Mouse (Mus musculus) lung, postnatal 0 days (tissue): ENCODE results near the gene Ctnna2. TPM values are rescaled to one million over a fixed set of nuclear protein-coding genes. Genes with fewer than 3 reads are reported as not detected.

ENCODE experiments used
- ATAC-seq: fragments of 200-750 bp; cut with Nextera tagmentation; 2 replicates; pipeline ENCODE4 v1.8.0; 2017; ENCODE audit warnings: moderate library complexity
- DNase-seq: peaks from one replicate; pipeline ENCODE4 v3.0.0-alpha.2; 2016; ENCODE audit warnings: low spot score
- H3K27ac ChIP-seq: fragments of 300-500 bp; sonication (generic); 2 replicates; pipeline ENCODE4 v1.5.1; 2014; ENCODE audit warnings: antibody characterized with exemption, mild to moderate bottlenecking, low read length, mixed read lengths
- H3K27me3 ChIP-seq: fragments of 300-500 bp; sonication (generic); replicated peaks from 2 replicates; pipeline ENCODE4 v1.6.1; 2014; ENCODE audit warnings: low read length, mixed read lengths; ENCODE audit not compliant: insufficient read depth
- H3K36me3 ChIP-seq: fragments of 300-500 bp; sonication (generic); 2 replicates; pipeline ENCODE4 v1.6.1; 2014; ENCODE audit warnings: low read length, mixed read lengths; ENCODE audit not compliant: insufficient read depth
- H3K4me1 ChIP-seq: fragments of 300-500 bp; sonication (generic); 2 replicates; pipeline ENCODE4 v1.6.1; 2014; ENCODE audit warnings: antibody characterized with exemption, low read depth, low read length, mixed read lengths; ENCODE audit not compliant: insufficient read depth
- H3K4me2 ChIP-seq: fragments of 300-500 bp; sonication (generic); replicated peaks from 2 replicates; pipeline ENCODE4 v1.6.1; 2014; ENCODE audit warnings: low read depth, mild to moderate bottlenecking, low read length, moderate library complexity, mixed read lengths
- H3K4me3 ChIP-seq: fragments of 300-500 bp; sonication (generic); 2 replicates; pipeline ENCODE4 v1.5.1; 2014; ENCODE audit warnings: low read depth, low read length
- H3K9ac ChIP-seq: fragments of 300-500 bp; sonication (generic); replicated peaks from 2 replicates; pipeline ENCODE4 v1.6.1; 2014; ENCODE audit warnings: low read depth, mild to moderate bottlenecking
- H3K9me3 ChIP-seq: fragments of 300-500 bp; sonication (generic); 2 replicates; pipeline ENCODE4 v1.6.1; 2016; ENCODE audit warnings: low read length, mixed read lengths
- CTCF ChIP-seq: IDR thresholded peaks from 2 replicates; pipeline ENCODE4 v1.5.1; 2016; ENCODE audit warnings: antibody characterized with exemption, mild to moderate bottlenecking
- EP300 ChIP-seq: IDR thresholded peaks from 2 replicates; pipeline ENCODE4 v1.6.1; 2016; ENCODE audit warnings: antibody characterized with exemption, mild to moderate bottlenecking, control low read depth
- WGBS: fragments of 180-500 bp; shearing (Covaris S2); extraction: QIAGEN DNeasy Blood & Tissue Kit; methylation state at CpG from one replicate; pipeline ENCODE4 v1.1.7; 2014; 5-methylcytosine and 5-hydroxymethylcytosine counted together
- polyA plus RNA-seq: library from polyadenylated mRNA; unstranded; fragments of >200 nt; fragmentation: Nextera tagmentation; extraction: Ambion mirVana; gene quantifications from 2 replicates; pipeline ENCODE4 v1.2.1, GENCODE M21; 2015

Ctnna2 gene
- polyA plus RNA-seq, 1 experiment from 2014 or later, result 0.06 TPM

- 66% methylated on average over 3 of the region's 3 CpGs for WGBS
- Histone ChIP-seq H3K4me2 (no peak overlapping the region), H3K27ac (no peak overlapping the region), H3K9ac (no peak overlapping the region), H3K4me1 (no peaks in the 10 kb centered on the region), H3K27me3 (no peaks in the 10 kb centered on the region), H3K9me3 (no peaks in the 10 kb centered on the region), H3K36me3 (no peaks in the 10 kb centered on the region), H3K4me3 (no peak overlapping the region)
- DNase-seq (no peak), ATAC-seq (no peak)
- no peak for TF ChIP-seq EP300
- no peak for TF ChIP-seq CTCF
Measured at GRCm38 (mm10) chr6:77209929-77210328, 769.6 kb downstream of the Ctnna2 start.

DNA sequence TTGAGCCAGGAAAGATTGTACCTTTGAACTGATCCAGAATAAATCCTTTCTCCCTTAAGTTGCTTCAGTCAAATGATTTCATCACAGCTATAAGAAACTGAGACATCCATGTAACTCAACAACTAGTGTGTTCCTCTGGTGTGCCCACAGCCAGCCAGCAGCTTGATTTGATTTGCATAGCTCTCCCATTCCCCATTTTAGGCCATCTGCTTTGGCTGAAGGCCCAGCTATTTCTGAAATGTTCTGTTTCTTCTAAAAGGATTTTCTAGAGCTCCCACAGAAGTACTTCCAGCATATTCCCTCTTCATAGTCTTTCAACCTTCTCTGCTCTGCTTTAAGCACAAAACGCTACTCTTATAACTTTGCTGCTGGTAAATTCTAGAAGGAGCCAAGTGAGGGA lies 770.3 kb downstream of the Ctnna2 start:
- no peak overlapping the region for H3K9ac ChIP-seq
- H3K4me3 ChIP-seq, result no peak overlapping the region
- TF ChIP-seq EP300, result no peak
- TF ChIP-seq CTCF, result no peak
- no peak overlapping the region for H3K27ac ChIP-seq
- no peak overlapping the region for H3K4me2 ChIP-seq
- no peaks in the 10 kb centered on the region for H3K9me3 ChIP-seq
- DNase-seq (no peak), ATAC-seq (no peak)
- WGBS, result 74% methylated on average over 1 of the region's 1 CpGs
- no peaks in the 10 kb centered on the region for H3K27me3 ChIP-seq
- H3K36me3 ChIP-seq, result no peaks in the 10 kb centered on the region
- H3K4me1 ChIP-seq, result no peaks in the 10 kb centered on the region

- no peak overlapping the region for H3K4me2 ChIP-seq
- no peaks in the 10 kb centered on the region for H3K36me3 ChIP-seq
- no peak overlapping the region for H3K27ac ChIP-seq
- H3K9ac ChIP-seq, result no peak overlapping the region
- ATAC-seq (no peak), DNase-seq (no peak)
- H3K4me3 ChIP-seq, result no peak overlapping the region
- WGBS, result 79% methylated on average over 2 of the region's 2 CpGs
- H3K27me3 ChIP-seq, result no peaks in the 10 kb centered on the region
- TF ChIP-seq EP300 (no peak), CTCF (no peak)
- H3K4me1 ChIP-seq, result no peaks in the 10 kb centered on the region
- no peaks in the 10 kb centered on the region for H3K9me3 ChIP-seq
Measured at GRCm38 (mm10) chr6:77199375-77199774, 780.1 kb downstream of the Ctnna2 start.

DNA sequence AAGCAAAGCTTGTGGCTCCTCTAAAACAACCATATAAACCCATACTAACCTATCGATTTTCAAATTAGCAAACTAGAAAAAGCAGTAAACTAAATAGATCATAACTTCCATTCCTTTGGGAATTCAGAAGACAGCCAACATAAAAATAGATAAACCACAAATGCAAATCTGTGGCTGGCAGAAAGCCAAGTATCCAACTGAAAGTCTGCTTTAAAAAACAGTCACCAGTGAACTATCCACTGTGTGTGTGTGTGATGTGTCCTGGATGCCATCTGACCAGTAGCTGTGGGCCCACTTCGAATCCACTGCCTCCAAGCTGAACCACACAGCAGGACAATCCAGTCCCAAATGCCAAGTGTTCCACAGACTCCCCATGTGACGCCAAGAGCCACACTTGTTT lies 782.8 kb downstream of the Ctnna2 start:
- TF ChIP-seq EP300 (no peak), CTCF (no peak)
- no peak overlapping the region for H3K4me3 ChIP-seq
- no peaks in the 10 kb centered on the region for H3K27me3 ChIP-seq
- WGBS, result 67% methylated on average over 3 of the region's 3 CpGs
- no peak overlapping the region for H3K4me2 ChIP-seq
- DNase-seq (no peak), ATAC-seq (no peak)
- no peaks in the 10 kb centered on the region for H3K4me1 ChIP-seq
- H3K9ac ChIP-seq, result no peak overlapping the region
- H3K27ac ChIP-seq, result no peak overlapping the region
- H3K36me3 ChIP-seq, result no peaks in the 10 kb centered on the region
- no peaks in the 10 kb centered on the region for H3K9me3 ChIP-seq

DNA sequence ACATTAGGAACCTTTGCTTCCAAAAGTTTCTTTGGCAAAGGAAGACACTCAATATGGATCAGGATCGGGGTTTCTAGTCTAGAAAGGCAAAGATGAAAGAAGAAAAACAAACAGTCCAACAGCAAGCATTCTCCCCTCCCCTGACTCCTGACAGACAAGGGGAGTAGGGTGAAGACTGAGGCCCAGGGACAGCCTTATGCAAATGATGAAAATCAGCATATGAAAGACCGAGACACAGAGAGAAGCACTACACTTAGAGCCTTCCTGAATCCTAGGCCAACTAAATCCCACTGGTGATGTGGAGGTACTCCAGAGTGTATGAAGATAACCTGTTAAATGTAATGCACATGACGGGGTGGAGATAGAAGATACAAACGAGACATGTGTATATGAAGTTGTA lies 787.9 kb downstream of the Ctnna2 start:
- H3K4me2 ChIP-seq, result no peak overlapping the region
- ATAC-seq (no peak), DNase-seq (no peak)
- H3K4me3 ChIP-seq, result no peak overlapping the region
- 53% methylated on average over 4 of the region's 4 CpGs for WGBS
- H3K4me1 ChIP-seq, result no peaks in the 10 kb centered on the region
- no peaks in the 10 kb centered on the region for H3K9me3 ChIP-seq
- no peaks in the 10 kb centered on the region for H3K36me3 ChIP-seq
- H3K9ac ChIP-seq, result no peak overlapping the region
- TF ChIP-seq EP300 (no peak), CTCF (no peak)
- no peaks in the 10 kb centered on the region for H3K27me3 ChIP-seq
- H3K27ac ChIP-seq, result no peak overlapping the region

DNA sequence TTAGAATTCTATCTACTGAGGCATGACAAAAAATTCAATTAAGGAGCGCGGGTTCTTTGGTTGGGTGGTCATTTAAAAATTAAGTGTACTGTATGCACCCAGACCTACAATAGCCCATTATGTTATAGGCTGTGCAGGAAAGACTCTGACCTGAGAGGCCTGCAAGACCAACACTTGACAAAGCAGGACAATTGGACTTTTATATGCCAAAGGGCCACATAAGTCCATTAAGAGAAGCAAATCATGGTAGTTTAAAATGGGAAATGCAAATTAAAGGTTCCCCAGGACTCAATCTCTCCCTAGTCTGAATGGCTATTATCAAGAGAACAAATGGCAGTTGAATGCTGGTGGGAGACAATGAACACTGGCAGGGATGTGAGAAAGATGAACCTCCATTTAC lies 790.9 kb downstream of the Ctnna2 start:
- TF ChIP-seq CTCF (no peak), EP300 (no peak)
- H3K27ac ChIP-seq, result no peak overlapping the region
- no peak overlapping the region for H3K4me3 ChIP-seq
- no peaks in the 10 kb centered on the region for H3K4me1 ChIP-seq
- no peaks in the 10 kb centered on the region for H3K36me3 ChIP-seq
- ATAC-seq (no peak), DNase-seq (no peak)
- H3K4me2 ChIP-seq, result no peak overlapping the region
- H3K9me3 ChIP-seq, result no peaks in the 10 kb centered on the region
- H3K9ac ChIP-seq, result no peak overlapping the region
- no peaks in the 10 kb centered on the region for H3K27me3 ChIP-seq
- 85% methylated on average over 2 of the region's 2 CpGs for whole genome bisulfite sequencing

GRCm38 (mm10) chr6:77185751-77186150 lies 793.7 kb downstream of the Ctnna2 start:
- Histone ChIP-seq H3K4me2 (no peak overlapping the region), H3K4me1 (no peaks in the 10 kb centered on the region), H3K9ac (no peak overlapping the region), H3K9me3 (no peaks in the 10 kb centered on the region), H3K27me3 (no peaks in the 10 kb centered on the region), H3K36me3 (no peaks in the 10 kb centered on the region), H3K4me3 (no peak overlapping the region), H3K27ac (no peak overlapping the region)
- DNase-seq (no peak), ATAC-seq (no peak)
- WGBS, result 77% methylated on average over 4 of the region's 4 CpGs
- TF ChIP-seq CTCF, result no peak
- TF ChIP-seq EP300, result no peak
